Mouse (Mus musculus) brain, adult 2 months (tissue): ENCODE measurements at regions not wholly inside any gene's neighbourhood (a gene's known extent, or its start where the extent isn't known, plus 50 kb on each side); places are given as distances from the start of the nearest gene placed in this dataset.

Experiments used
- DNase-seq: peaks from one replicate; pipeline ENCODE4 v3.0.0; 2011; ENCODE audit warnings: low read depth, low spot score

GRCm38 (mm10) chr3:43030411-43030991 lies 1288.1 kb downstream of the D3Ertd751e start:
- DNase-seq: no peak

GRCm38 (mm10) chr3:43056344-43056743 lies 1313.9 kb downstream of the D3Ertd751e start:
- peak; percentile 61 for DNase-seq
